ENCODE assay signal across 17 mouse cellular contexts in the genomic region with DNA sequence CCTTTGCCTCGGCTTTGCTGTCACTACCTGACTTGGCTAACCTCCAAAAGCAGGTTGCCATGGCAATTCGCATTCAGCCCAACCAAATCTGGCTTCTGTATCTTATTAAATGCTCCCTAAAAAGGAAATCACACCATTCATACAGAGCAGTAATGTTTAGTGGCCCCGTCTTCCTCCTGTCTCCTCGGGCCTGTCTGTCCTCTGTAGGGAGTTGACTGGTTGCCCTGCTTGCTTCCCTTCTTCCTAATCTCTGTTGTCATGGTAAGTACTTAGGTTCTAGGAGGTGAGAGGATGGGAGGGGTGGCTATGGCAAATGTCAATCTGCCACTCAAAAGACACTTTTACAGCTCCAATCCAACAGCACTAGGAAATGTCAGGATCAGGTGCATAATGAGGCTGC.
DNase-seq lines count a peak whose midpoint lies in the region; ATAC-seq and TF ChIP-seq lines count a peak whose summit lies in the region.
"Had no signal": no experiment of that assay in that cellular context is flagged by ENCODE, and none has a peak within 500 bp of the region (broad histone marks: within the 10 kb centered on the region; RNA-seq: fewer than 3 reads in every experiment).

No protein-coding gene starts in this region.

- H3K27ac ChIP-seq in kidney, adult 2 months (ENCODE audit: insufficient read depth, low read depth, low read length): no peak overlapping the region
- H3K27ac ChIP-seq in kidney, embryonic 16.5 days (ENCODE audit: low read length): no peak overlapping the region
- H3K27ac ChIP-seq in liver, embryonic 14.5 days: no peak overlapping the region
- H3K27ac ChIP-seq in midbrain, embryonic 16.5 days (ENCODE audit: low read length): no peak overlapping the region; the same call in 1 of the 2 replicates
- H3K27ac ChIP-seq: hindbrain, embryonic 10.5 days; left cerebral cortex, adult 2 months; neural tube, embryonic 13.5 days had no signal

- WGBS in kidney, adult 2 months: 47% methylated on average over 4 of the region's 4 CpGs
- WGBS in kidney, embryonic 16.5 days: 55% methylated on average over 4 of the region's 4 CpGs
- WGBS in liver, embryonic 14.5 days (ENCODE audit: insufficient replicate concordance): 25% methylated on average over 4 of the region's 4 CpGs
- WGBS in midbrain, embryonic 16.5 days: 11% methylated on average over 4 of the region's 4 CpGs

- no peak overlapping the region for H3K4me2 ChIP-seq in kidney, embryonic 16.5 days (replicated peaks; ENCODE audit: low read depth, low read length)
- no peak overlapping the region for H3K4me2 ChIP-seq in liver, embryonic 14.5 days (ENCODE audit: low read depth)
- H3K4me2 ChIP-seq in midbrain, embryonic 16.5 days (ENCODE audit: low read length): no peak overlapping the region
- H3K4me2 ChIP-seq: neural tube, embryonic 13.5 days had no signal

- H3K9me3 ChIP-seq in kidney, embryonic 16.5 days (ENCODE audit: low read length): no peaks in the 10 kb centered on the region
- H3K9me3 ChIP-seq in liver, embryonic 14.5 days (ENCODE audit: control insufficient read depth, low read length): no peaks in the 10 kb centered on the region
- no peaks in the 10 kb centered on the region for H3K9me3 ChIP-seq in midbrain, embryonic 16.5 days (replicated peaks; ENCODE audit: control insufficient read depth, low read length, poor library complexity, severe bottlenecking)
- H3K9me3 ChIP-seq: hindbrain, embryonic 10.5 days; neural tube, embryonic 13.5 days had no signal

- no peak for TF ChIP-seq CTCF in kidney, adult 2 months (conservative IDR thresholded peaks at IDR 0.05; ENCODE audit: insufficient read depth, insufficient read length, low read depth, low read length)
- no peak for TF ChIP-seq CTCF in brain, embryonic 14.5 days (IDR thresholded peaks at IDR 0.05; ENCODE audit: borderline replicate concordance, extremely low read depth, insufficient read depth, insufficient read length)
- TF ChIP-seq CTCF in liver, embryonic 14.5 days (IDR thresholded peaks at IDR 0.05; ENCODE audit: low read depth): no peak

- DNase-seq in kidney, adult 2 months: peak; percentile 1
- peak; percentile 50 for DNase-seq in brain, embryonic 14.5 days (ENCODE audit: low read depth)
- peak in 2 of 3 experiments; percentile 3 to 6 for DNase-seq in liver, embryonic 14.5 days (ENCODE audit: low read depth in 3 of 3, low spot score in 3 of 3)
- DNase-seq in urinary bladder, postnatal 10 days (ENCODE audit: low spot score): no peak
- no peak for DNase-seq in urinary bladder, adult 18-20 months (ENCODE audit: low spot score in 2 of 2)
- DNase-seq: adrenal gland, postnatal 10 days; B cell, adult 2 months; embryo, embryonic 11 days; gastrocnemius, postnatal 25 days; kidney, adult 11 months; lung, postnatal 10 days; thymus, postnatal 14 days had no signal

- H3K36me3 ChIP-seq in kidney, adult 2 months (ENCODE audit: control insufficient read depth, insufficient read depth, low read length): no peaks in the 10 kb centered on the region
- no peaks in the 10 kb centered on the region for H3K36me3 ChIP-seq in kidney, embryonic 16.5 days (ENCODE audit: insufficient read depth, low read length)
- no peaks in the 10 kb centered on the region for H3K36me3 ChIP-seq in liver, embryonic 14.5 days (replicated peaks; ENCODE audit: control insufficient read depth, insufficient read depth, low read depth)
- H3K36me3 ChIP-seq in midbrain, embryonic 16.5 days (ENCODE audit: control insufficient read depth, insufficient read depth, low read length): no peaks in the 10 kb centered on the region
- H3K36me3 ChIP-seq: hindbrain, embryonic 10.5 days; neural tube, embryonic 13.5 days had no signal

- TF ChIP-seq POLR2A in kidney, adult 2 months (IDR thresholded peaks at IDR 0.05; ENCODE audit: low read depth, low read length): no peak
- no peak for TF ChIP-seq POLR2A in brain, embryonic 14.5 days (IDR thresholded peaks at IDR 0.05; ENCODE audit: borderline replicate concordance, extremely low read depth, insufficient read depth, insufficient read length, poor library complexity, severe bottlenecking)

- no peaks in the 10 kb centered on the region for H3K4me1 ChIP-seq in kidney, adult 2 months (ENCODE audit: control insufficient read depth, insufficient read depth, low read length)
- no peaks in the 10 kb centered on the region for H3K4me1 ChIP-seq in kidney, embryonic 16.5 days (ENCODE audit: insufficient read depth, low read length)
- H3K4me1 ChIP-seq in liver, embryonic 14.5 days (replicated peaks; ENCODE audit: control insufficient read depth in 2 of 2, insufficient read depth in 2 of 2, low read length in 1 of 2): no peaks in the 10 kb centered on the region
- peaks cover 11% of the 10 kb centered on the region for H3K4me1 ChIP-seq in midbrain, embryonic 16.5 days (ENCODE audit: control insufficient read depth, insufficient read depth, low read length)

- H3K27me3 ChIP-seq in kidney, adult 2 months (replicated peaks; ENCODE audit: control insufficient read depth, insufficient read depth, low read length): no peaks in the 10 kb centered on the region
- no peaks in the 10 kb centered on the region for H3K27me3 ChIP-seq in kidney, embryonic 16.5 days (ENCODE audit: insufficient read depth, low read length)
- H3K27me3 ChIP-seq in liver, embryonic 14.5 days (ENCODE audit: control insufficient read depth, insufficient read depth, low read length): no peaks in the 10 kb centered on the region
- H3K27me3 ChIP-seq in midbrain, embryonic 16.5 days (ENCODE audit: control insufficient read depth, insufficient read depth, low read depth, low read length): no peaks in the 10 kb centered on the region
- H3K27me3 ChIP-seq: neural tube, embryonic 13.5 days had no signal

- no peak for TF ChIP-seq EP300 in liver, embryonic 14.5 days (IDR thresholded peaks at IDR 0.05; ENCODE audit: low read depth)

- no peak overlapping the region for H3K4me3 ChIP-seq in kidney, adult 2 months (ENCODE audit: insufficient read depth, low read depth, low read length)
- no peak overlapping the region for H3K4me3 ChIP-seq in kidney, embryonic 16.5 days (ENCODE audit: low read length)
- H3K4me3 ChIP-seq in liver, embryonic 14.5 days (ENCODE audit: insufficient read depth in 1 of 2, low read depth in 2 of 2, low read length in 2 of 2): no peak overlapping the region
- no peak overlapping the region for H3K4me3 ChIP-seq in midbrain, embryonic 16.5 days (ENCODE audit: low read depth, low read length)
- H3K4me3 ChIP-seq: hindbrain, embryonic 10.5 days; left cerebral cortex, adult 2 months; neural tube, embryonic 13.5 days had no signal

- ATAC-seq in kidney, embryonic 16.5 days (ENCODE audit: low FRiP score, low TSS enrichment): no peak
- ATAC-seq in liver, embryonic 14.5 days (ENCODE audit: insufficient read depth): no peak
- ATAC-seq in midbrain, embryonic 16.5 days: peak; percentile 72

- H3K9ac ChIP-seq in kidney, embryonic 16.5 days (replicated peaks; ENCODE audit: low read length): no peak overlapping the region
- H3K9ac ChIP-seq in liver, embryonic 14.5 days (replicated peaks): no peak overlapping the region
- no peak overlapping the region for H3K9ac ChIP-seq in midbrain, embryonic 16.5 days (ENCODE audit: low read depth, low read length)
- H3K9ac ChIP-seq: neural tube, embryonic 13.5 days had no signal

Comparison
In these comparisons a context has a peak if more than half of its experiments do, and no peak if none do; other contexts are left out.
1. DNase-seq: peak in kidney, adult 2 months (single experiment), brain, embryonic 14.5 days (single experiment) and liver, embryonic 14.5 days (2 of 3); none in urinary bladder, postnatal 10 days (single experiment) and urinary bladder, adult 18-20 months (0 of 2).